Mouse (Mus musculus): ENCODE data around the gene Dock2. TPM values are rescaled to one million over a fixed set of nuclear protein-coding genes. Genes with fewer than 3 reads are reported as not detected.
A peak's percentile ranks its signal among the peaks of the same experiment; 100 is the strongest.

The Dock2 gene
- polyA plus RNA-seq, 1 experiment from 2014 or later: 1.4 TPM

- Histone ChIP-seq H3K9me3 (no peaks in the 10 kb centered on the region), H3K9ac (no peak overlapping the region), H3K4me1 (replicated peaks) (no peaks in the 10 kb centered on the region), H3K36me3 (no peaks in the 10 kb centered on the region), H3K27ac (no peak overlapping the region), H3K4me2 (replicated peaks) (no peak overlapping the region), H3K4me3 (replicated peaks) (no peak overlapping the region), H3K27me3 (replicated peaks) (no peaks in the 10 kb centered on the region)
- ATAC-seq: no peak
- 81% methylated on average over 4 of the region's 4 CpGs for WGBS
Measured at GRCm38 (mm10) chr11:34705108-34705446, 78.6 kb downstream of the Dock2 start.

- no peak for ATAC-seq
- Histone ChIP-seq H3K4me3 (replicated peaks) (no peak overlapping the region), H3K4me2 (replicated peaks) (no peak overlapping the region), H3K9me3 (no peaks in the 10 kb centered on the region), H3K4me1 (replicated peaks) (no peaks in the 10 kb centered on the region), H3K27ac (no peak overlapping the region), H3K9ac (no peak overlapping the region), H3K27me3 (replicated peaks) (no peaks in the 10 kb centered on the region), H3K36me3 (no peaks in the 10 kb centered on the region)
- WGBS: 59% methylated on average over 8 of the region's 8 CpGs
Measured at GRCm38 (mm10) chr11:34704384-34705107, 79.1 kb downstream of the Dock2 start.

- 54% methylated on average over 6 of the region's 6 CpGs for WGBS
- H3K36me3 ChIP-seq: no peaks in the 10 kb centered on the region
- no peaks in the 10 kb centered on the region for H3K4me1 ChIP-seq (replicated peaks)
- H3K4me3 ChIP-seq (replicated peaks): no peak overlapping the region
- H3K9ac ChIP-seq: no peak overlapping the region
- no peak for ATAC-seq
- H3K27me3 ChIP-seq (replicated peaks): no peaks in the 10 kb centered on the region
- no peak overlapping the region for H3K4me2 ChIP-seq (replicated peaks)
- no peak overlapping the region for H3K27ac ChIP-seq
- H3K9me3 ChIP-seq: no peaks in the 10 kb centered on the region
Measured at GRCm38 (mm10) chr11:34703851-34704250, 79.8 kb downstream of the Dock2 start.

- no peaks in the 10 kb centered on the region for H3K27me3 ChIP-seq (replicated peaks)
- no peak overlapping the region for H3K9ac ChIP-seq
- H3K9me3 ChIP-seq: no peaks in the 10 kb centered on the region
- no peaks in the 10 kb centered on the region for H3K4me1 ChIP-seq (replicated peaks)
- 49% methylated on average over 8 of the region's 8 CpGs for WGBS
- no peak overlapping the region for H3K4me3 ChIP-seq (replicated peaks)
- H3K4me2 ChIP-seq (replicated peaks): no peak overlapping the region
- no peak overlapping the region for H3K27ac ChIP-seq
- peak; percentile 49; the same call in 1 of the 2 replicates for ATAC-seq
- H3K36me3 ChIP-seq: no peaks in the 10 kb centered on the region
Measured at GRCm38 (mm10) chr11:34681790-34682189, 101.9 kb downstream of the Dock2 start.

GRCm38 (mm10) chr11:34544631-34545030, 239.1 kb downstream of the Dock2 start:
- 71% methylated on average over 7 of the region's 7 CpGs for WGBS
- Histone ChIP-seq H3K36me3 (no peaks in the 10 kb centered on the region), H3K4me1 (replicated peaks) (no peaks in the 10 kb centered on the region), H3K27me3 (replicated peaks) (no peaks in the 10 kb centered on the region), H3K27ac (no peak overlapping the region), H3K4me3 (replicated peaks) (no peak overlapping the region), H3K9me3 (no peaks in the 10 kb centered on the region), H3K9ac (no peak overlapping the region), H3K4me2 (replicated peaks) (no peak overlapping the region)
- no peak for ATAC-seq

GRCm38 (mm10) chr11:34532131-34532530, 251.6 kb downstream of the Dock2 start:
- 93% methylated on average over 10 of the region's 10 CpGs for WGBS
- Histone ChIP-seq H3K36me3 (no peaks in the 10 kb centered on the region), H3K4me1 (replicated peaks) (no peaks in the 10 kb centered on the region), H3K9me3 (no peaks in the 10 kb centered on the region), H3K27ac (no peak overlapping the region), H3K27me3 (replicated peaks) (no peaks in the 10 kb centered on the region), H3K4me2 (replicated peaks) (no peak overlapping the region), H3K4me3 (replicated peaks) (no peak overlapping the region), H3K9ac (no peak overlapping the region)
- no peak for ATAC-seq

- Histone ChIP-seq H3K36me3 (no peaks in the 10 kb centered on the region), H3K4me2 (replicated peaks) (no peak overlapping the region), H3K9me3 (no peaks in the 10 kb centered on the region), H3K4me3 (replicated peaks) (no peak overlapping the region), H3K9ac (no peak overlapping the region), H3K4me1 (replicated peaks) (no peaks in the 10 kb centered on the region), H3K27ac (no peak overlapping the region), H3K27me3 (replicated peaks) (no peaks in the 10 kb centered on the region)
- ATAC-seq: no peak
- 92% methylated on average over 3 of the region's 3 CpGs for WGBS
Measured at GRCm38 (mm10) chr11:34530971-34531370, 252.7 kb downstream of the Dock2 start.

- H3K36me3 ChIP-seq: no peaks in the 10 kb centered on the region
- no peak overlapping the region for H3K4me3 ChIP-seq (replicated peaks)
- H3K27ac ChIP-seq: no peak overlapping the region
- no peaks in the 10 kb centered on the region for H3K9me3 ChIP-seq
- H3K4me1 ChIP-seq (replicated peaks): no peaks in the 10 kb centered on the region
- no peak overlapping the region for H3K4me2 ChIP-seq (replicated peaks)
- no peak for ATAC-seq
- no peaks in the 10 kb centered on the region for H3K27me3 ChIP-seq (replicated peaks)
- WGBS: 89% methylated on average over 4 of the region's 4 CpGs
- H3K9ac ChIP-seq: no peak overlapping the region
Measured at GRCm38 (mm10) chr11:34528006-34528405, 255.7 kb downstream of the Dock2 start.

- Histone ChIP-seq H3K27me3 (replicated peaks) (no peaks in the 10 kb centered on the region), H3K9me3 (no peaks in the 10 kb centered on the region), H3K36me3 (no peaks in the 10 kb centered on the region), H3K4me1 (replicated peaks) (no peaks in the 10 kb centered on the region), H3K4me3 (replicated peaks) (no peak overlapping the region), H3K4me2 (replicated peaks) (no peak overlapping the region), H3K27ac (no peak overlapping the region), H3K9ac (no peak overlapping the region)
- 90% methylated on average over 5 of the region's 5 CpGs for WGBS
- no peak for ATAC-seq
Measured at GRCm38 (mm10) chr11:34527238-34527637, 256.5 kb downstream of the Dock2 start.

- ATAC-seq: no peak
Measured at GRCm38 (mm10) chr11:34525096-34525891, 258.4 kb downstream of the Dock2 start.

GRCm38 (mm10) chr11:34524586-34524985, 259.1 kb downstream of the Dock2 start:
- Histone ChIP-seq H3K9me3 (no peaks in the 10 kb centered on the region), H3K4me3 (replicated peaks) (no peak overlapping the region), H3K27me3 (replicated peaks) (no peaks in the 10 kb centered on the region), H3K9ac (no peak overlapping the region), H3K4me2 (replicated peaks) (no peak overlapping the region), H3K4me1 (replicated peaks) (no peaks in the 10 kb centered on the region), H3K36me3 (no peaks in the 10 kb centered on the region), H3K27ac (no peak overlapping the region)
- 77% methylated on average over 4 of the region's 4 CpGs for WGBS
- ATAC-seq: no peak

More at GRCm38 (mm10) chr11:34525096-34525891, 258.4 kb downstream of the Dock2 start:
- no peak overlapping the region for H3K27ac ChIP-seq
- H3K9me3 ChIP-seq: no peaks in the 10 kb centered on the region
- no peaks in the 10 kb centered on the region for H3K27me3 ChIP-seq (replicated peaks)
- no peaks in the 10 kb centered on the region for H3K4me1 ChIP-seq (replicated peaks)
- H3K9ac ChIP-seq: no peak overlapping the region
- no peak overlapping the region for H3K4me2 ChIP-seq (replicated peaks)
- no peaks in the 10 kb centered on the region for H3K36me3 ChIP-seq
- WGBS: 66% methylated on average over 7 of the region's 7 CpGs
- H3K4me3 ChIP-seq (replicated peaks): no peak overlapping the region

- no peaks in the 10 kb centered on the region for H3K36me3 ChIP-seq
- H3K4me2 ChIP-seq (replicated peaks): no peak overlapping the region
- no peak overlapping the region for H3K4me3 ChIP-seq (replicated peaks)
- no peaks in the 10 kb centered on the region for H3K4me1 ChIP-seq (replicated peaks)
- WGBS: 61% methylated on average over 5 of the region's 5 CpGs
- no peak for ATAC-seq
- H3K27ac ChIP-seq: no peak overlapping the region
- H3K9ac ChIP-seq: no peak overlapping the region
- H3K27me3 ChIP-seq (replicated peaks): no peaks in the 10 kb centered on the region
- H3K9me3 ChIP-seq: no peaks in the 10 kb centered on the region
Measured at GRCm38 (mm10) chr11:34518566-34518965, 265.1 kb downstream of the Dock2 start.

- no peak overlapping the region for H3K4me2 ChIP-seq (replicated peaks)
- ATAC-seq: no peak
- WGBS: 44% methylated on average over 2 of the region's 2 CpGs
Measured at GRCm38 (mm10) chr11:34516971-34517370, 266.7 kb downstream of the Dock2 start.

More at GRCm38 (mm10) chr11:34516971-34517370, 266.7 kb downstream of the Dock2 start:
- no peak overlapping the region for H3K9ac ChIP-seq
- H3K4me3 ChIP-seq (replicated peaks): no peak overlapping the region
- H3K36me3 ChIP-seq: no peaks in the 10 kb centered on the region
- no peaks in the 10 kb centered on the region for H3K9me3 ChIP-seq
- no peak overlapping the region for H3K27ac ChIP-seq
- H3K27me3 ChIP-seq (replicated peaks): no peaks in the 10 kb centered on the region
- H3K4me1 ChIP-seq (replicated peaks): no peaks in the 10 kb centered on the region
